Mouse (Mus musculus) G1E (cell line): Measurements from ENCODE around the gene Ascc1.

Experiments
- CTCF ChIP-seq: IDR thresholded peaks from 2 replicates; pipeline ENCODE4 v1.5.1; 2012; ENCODE audit warnings: low read depth, low read length, inconsistent platforms, mixed read lengths
- GATA1 ChIP-seq: IDR thresholded peaks from 2 replicates; pipeline ENCODE4 v1.6.1; 2012; ENCODE audit warnings: borderline replicate concordance, low read length, inconsistent platforms, mixed read lengths
- GATA2 ChIP-seq: IDR thresholded peaks from 2 replicates; pipeline ENCODE4 v1.6.1; 2012; ENCODE audit warnings: low read depth, low read length, inconsistent platforms, borderline replicate concordance
- POLR2AphosphoS5 ChIP-seq: IDR thresholded peaks from 2 replicates; pipeline ENCODE4 v1.6.1; 2012; ENCODE audit warnings: low read depth, low read length, inconsistent platforms; ENCODE audit not compliant: insufficient replicate concordance

- TF ChIP-seq CTCF, result no peak
- TF ChIP-seq POLR2AphosphoS5, result no peak
- TF ChIP-seq GATA2, result no peak
- no peak for TF ChIP-seq GATA1
Measured at GRCm38 (mm10) chr10:60032622-60033021, 30.0 kb downstream of the Ascc1 start.
